Mouse (Mus musculus): ENCODE measurements around the gene Lonp2. TPM values are rescaled to one million over a fixed set of nuclear protein-coding genes. Genes with fewer than 3 reads are reported as not detected.
A peak's percentile ranks its signal among the peaks of the same experiment; 100 is the strongest.

Lonp2 gene
- 10 to 100 TPM; 40.6 to 42.0 TPM for total RNA-seq (2021)
- long read RNA-seq, experiment 1, transcript Lonp2-203 (13 exons, 2,372 nt), result minor isoform, 5 of 47 reads
- long read RNA-seq, experiment 1, transcript Lonp2-201 (15 exons, 2,860 nt), result major isoform, 40 of 47 reads
- long read RNA-seq, experiment 1, partial matches to known transcripts, result 1 of 47 reads
- long read RNA-seq, experiment 1, other reads (novel, unspliced or antisense), result 1 of 47 reads
- long read RNA-seq, experiment 2, transcript Lonp2-201 (15 exons, 2,860 nt), result major isoform, 60 of 70 reads
- long read RNA-seq, experiment 2, partial matches to known transcripts, result 3 of 70 reads
- long read RNA-seq, experiment 2, other reads (novel, unspliced or antisense), result 3 of 70 reads

DNA sequence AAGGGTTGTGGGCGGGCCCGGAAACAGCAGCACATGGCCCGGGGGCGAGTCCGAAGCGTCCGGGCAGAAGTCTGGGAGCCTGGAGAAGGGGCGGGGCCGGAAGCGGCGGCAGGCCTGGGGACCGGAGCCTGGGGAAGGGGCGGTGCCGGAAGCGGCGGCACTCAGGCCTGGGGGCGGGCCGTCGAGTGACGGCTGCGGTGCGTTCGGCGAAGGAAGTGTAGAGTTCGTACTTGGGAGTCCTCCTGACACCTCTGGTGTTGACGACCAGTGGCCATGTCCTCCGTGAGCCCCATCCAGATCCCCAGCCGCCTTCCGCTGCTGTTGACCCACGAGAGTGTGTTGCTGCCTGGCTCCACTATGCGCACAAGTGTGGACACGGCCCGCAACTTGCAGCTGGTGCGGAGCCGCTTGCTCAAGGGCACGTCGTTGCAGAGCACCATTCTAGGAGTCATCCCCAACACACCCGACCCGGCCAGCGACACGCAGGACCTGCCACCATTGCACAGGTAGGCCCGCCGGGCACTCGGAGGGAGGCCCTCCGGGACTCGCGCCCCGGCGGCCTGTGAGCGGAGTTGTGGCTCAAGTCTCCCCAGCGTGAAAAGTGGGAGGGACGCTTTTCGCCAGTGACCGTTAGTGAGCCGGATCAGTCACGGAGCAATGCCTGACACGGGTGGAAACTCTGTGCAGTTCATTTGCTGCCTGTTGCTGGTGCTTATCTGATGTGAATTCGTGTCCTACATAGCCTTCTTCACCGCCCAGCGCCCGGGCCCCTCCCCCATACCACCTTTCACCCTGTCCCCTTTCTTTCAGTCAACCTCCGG, at the start of gene Lonp2:
Gene Lonp2 (plus strand): TSS at position 133 of the 821 bp plus-strand sequence.
- peak; percentile 99 for DNase-seq
- intact Hi-C loops (cut with DNase I; ENCODE audit: low total_unique reads), result no loop called here

DNA sequence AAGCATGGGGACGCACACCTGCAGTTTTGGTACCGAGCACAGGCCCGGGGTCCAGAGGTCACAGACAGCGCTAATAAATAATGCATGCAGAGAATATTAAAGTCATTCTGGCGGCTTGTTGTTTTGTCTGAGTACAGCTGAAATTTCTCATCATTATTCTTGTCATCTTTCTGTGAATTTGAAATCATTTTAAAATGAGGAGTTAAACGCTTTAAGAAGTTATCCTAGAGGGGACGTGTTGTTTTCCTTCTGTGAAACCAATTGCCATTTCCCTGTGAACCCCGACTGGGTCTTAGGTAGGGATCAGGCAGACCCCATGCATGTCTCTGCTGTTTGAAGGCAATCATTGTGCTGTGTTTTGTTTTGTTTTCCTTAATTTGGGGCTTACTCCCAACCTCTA, 46.3 kb upstream of the Lonp2 start:
- intact Hi-C loops (cut with DNase I; ENCODE audit: low total_unique reads), result no loop called here

DNA sequence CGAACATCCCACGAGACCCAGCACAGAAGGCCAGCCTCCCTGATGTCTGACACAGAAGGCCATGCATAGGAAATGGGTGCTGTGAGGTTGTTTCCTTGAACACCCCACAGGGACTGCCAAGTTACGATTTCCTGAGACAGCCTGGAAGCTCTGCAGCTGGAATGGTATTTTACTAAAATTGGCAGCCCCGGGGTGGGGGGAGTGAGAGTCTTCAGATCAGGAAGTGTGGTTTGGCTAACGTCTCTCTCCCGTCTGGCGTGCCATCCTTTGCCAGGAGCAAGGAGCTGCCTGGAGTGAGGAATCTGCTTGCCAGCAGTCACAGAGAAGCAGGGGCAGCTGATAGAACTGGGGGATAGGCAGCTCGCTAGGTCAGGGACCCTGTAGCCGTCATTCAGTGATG, 45.8 kb upstream of the Lonp2 start:
- peak; percentile 32 for DNase-seq
- intact Hi-C loops (cut with DNase I; ENCODE audit: low total_unique reads), result no loop called here

More for the DNA sequence above, 46.3 kb upstream of the Lonp2 start:
- DNase-seq, result no peak

DNA sequence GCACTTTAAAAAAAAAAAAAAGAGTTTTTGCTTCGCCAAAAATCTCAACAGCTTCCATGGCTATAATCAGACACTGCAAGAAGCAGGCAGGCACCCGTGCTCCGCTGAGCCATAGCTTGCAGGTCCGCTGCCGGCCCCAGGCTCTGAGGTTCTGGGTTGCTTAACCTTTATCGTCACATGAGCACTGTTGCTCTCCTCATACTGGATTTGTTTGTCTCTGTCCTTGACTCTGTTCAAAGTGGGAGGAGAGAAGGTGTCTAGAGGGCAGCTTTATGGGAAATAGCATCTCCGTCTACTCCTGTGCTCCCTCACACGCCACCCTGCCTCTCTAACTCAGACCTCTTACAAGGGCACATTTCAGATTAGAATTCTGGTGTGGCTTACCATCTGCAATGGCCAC, 45.1 kb upstream of the Lonp2 start:
- intact Hi-C loops (cut with DNase I; ENCODE audit: low total_unique reads), result no loop called here
- no peak for DNase-seq

DNA sequence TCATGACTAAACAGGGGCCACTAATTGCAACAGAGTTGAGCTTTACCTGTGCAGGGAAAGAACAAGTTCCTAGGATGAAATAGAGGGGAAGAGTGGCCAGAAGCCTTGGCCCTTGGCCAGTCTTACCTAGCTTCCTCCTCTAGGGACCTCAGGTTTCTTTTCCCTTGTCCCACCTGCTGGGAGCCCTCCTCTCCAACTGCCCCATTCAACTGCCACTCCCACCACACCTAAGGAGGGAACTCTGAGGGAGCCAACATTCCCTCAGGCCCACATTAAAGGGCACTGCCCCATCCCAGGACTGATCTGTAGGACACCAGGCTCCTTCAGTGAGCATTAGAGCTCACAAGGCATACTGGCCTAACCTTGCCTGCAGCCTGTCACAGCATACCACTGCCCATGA, 43.4 kb upstream of the Lonp2 start, which contains the start of gene Abcc12:
Gene Abcc12 (minus strand): TSS at position 229 of the 400 bp plus-strand sequence.
- intact Hi-C loops (cut with DNase I; ENCODE audit: low total_unique reads), result no loop called here
- no peak for DNase-seq

DNA sequence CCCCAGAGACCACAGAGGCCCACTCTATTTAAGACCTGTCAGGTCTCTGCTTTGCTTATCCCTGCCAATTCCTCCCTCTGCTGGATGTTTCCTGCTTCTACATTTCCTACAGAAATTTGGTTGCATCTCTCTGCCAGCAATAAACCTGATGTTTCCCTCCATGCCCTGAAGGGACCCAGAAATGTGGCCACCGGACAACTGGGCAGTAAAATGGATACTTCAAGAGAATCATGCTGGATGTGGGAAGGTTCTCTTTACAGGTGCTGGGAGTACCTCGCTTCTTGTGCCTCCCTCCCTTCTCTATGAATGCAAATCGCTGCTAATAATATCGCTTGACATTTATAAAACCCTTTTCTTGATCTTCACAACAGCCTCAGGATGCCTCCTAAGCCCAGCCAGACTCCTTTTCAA, 41.9 kb upstream of the Lonp2 start:
- intact Hi-C loops (cut with DNase I; ENCODE audit: low total_unique reads), result no loop called here

DNA sequence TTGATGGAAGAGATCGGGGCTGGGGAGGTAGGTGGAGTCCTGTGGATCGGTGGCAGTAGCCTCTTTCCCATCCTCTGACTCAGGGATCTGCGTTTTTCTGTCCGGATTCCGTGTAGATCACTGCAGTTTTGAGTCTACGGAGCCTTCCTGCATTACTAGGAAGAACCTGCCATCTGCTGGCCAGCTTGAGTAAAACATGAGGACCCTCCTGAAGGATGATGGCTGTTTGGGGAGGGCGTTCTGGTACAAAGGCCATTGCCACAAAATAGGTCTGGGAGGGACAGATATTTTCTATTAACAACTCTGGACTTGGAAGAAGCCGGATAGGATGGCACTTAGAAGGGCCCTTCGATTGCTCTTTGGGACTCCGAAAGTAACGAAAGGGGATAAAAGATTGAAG, 38.7 kb upstream of the Lonp2 start:
- peak; percentile 79 for DNase-seq
- intact Hi-C loops (cut with DNase I; ENCODE audit: low total_unique reads), result loop anchor here (5.0 kb wide), 1 partner anchor 888 kb away; no protein-coding TSS in a partner anchor

More for the DNA sequence above, 41.9 kb upstream of the Lonp2 start:
- no peak for DNase-seq

DNA sequence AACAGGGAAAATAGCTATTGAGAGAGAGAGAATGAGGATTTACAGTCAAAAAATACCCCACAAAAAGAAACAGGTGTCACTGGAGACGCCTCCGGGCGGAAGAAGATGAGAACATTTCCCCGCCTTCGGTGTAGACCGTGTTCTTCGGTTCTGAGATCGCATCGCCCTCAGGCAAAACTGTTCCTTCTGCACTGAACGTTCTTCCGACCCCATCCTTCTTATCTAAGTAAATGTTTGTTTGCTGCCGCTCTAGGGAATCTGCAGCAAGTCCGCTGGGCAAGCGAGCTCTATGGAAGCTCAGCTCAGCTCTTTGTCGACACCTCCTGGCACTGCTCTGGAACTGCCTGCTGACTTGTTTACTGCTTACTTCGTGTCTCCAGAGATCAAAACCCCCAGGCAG, 38.3 kb upstream of the Lonp2 start:
- DNase-seq, result peak; percentile 75
- intact Hi-C loops (cut with DNase I; ENCODE audit: low total_unique reads), result loop anchor here (5.0 kb wide), 1 partner anchor 888 kb away; no protein-coding TSS in a partner anchor

DNA sequence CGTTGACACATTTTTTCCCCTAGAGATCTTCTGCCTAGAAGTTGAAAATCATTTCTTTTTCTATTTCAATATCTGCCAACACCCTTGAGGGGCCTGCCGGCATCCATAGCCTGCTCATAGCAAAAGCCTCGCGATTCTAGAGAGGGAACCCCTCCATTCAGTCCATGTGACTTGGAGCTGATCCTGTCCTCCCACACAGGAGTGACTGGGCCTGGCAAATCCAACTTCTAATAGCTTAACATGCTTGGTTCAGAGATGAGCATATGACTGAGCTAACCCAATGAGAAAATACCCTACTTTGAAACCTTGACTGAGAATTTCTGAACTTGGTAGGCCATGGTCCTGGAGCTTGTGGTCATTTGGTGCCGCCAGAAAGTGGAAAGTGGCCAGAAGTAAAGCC, 37.8 kb upstream of the Lonp2 start:
- peak; percentile 12 for DNase-seq
- intact Hi-C loops (cut with DNase I; ENCODE audit: low total_unique reads), result loop anchor here (5.0 kb wide), 1 partner anchor 889 kb away; no protein-coding TSS in a partner anchor

DNA sequence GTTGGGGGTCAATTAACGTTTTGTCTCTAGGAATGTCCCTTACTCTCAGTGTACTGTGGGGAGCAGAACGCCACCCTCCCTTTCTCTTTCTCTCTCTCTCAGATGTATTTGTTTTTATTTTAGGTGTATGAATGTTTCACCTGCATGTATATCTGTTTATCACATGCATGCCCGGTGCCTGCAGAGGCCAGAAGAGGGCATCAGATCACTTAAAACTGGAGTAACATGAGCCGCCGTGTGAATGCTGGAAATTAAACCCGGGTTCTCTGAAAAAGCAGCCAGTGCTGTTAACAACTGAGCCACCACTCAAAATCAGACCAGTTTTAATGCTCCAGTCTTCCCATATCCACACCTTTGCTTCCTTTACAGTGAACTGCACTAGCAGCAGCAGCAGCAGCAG, 37.2 kb upstream of the Lonp2 start:
- intact Hi-C loops (cut with DNase I; ENCODE audit: low total_unique reads), result loop anchor here (5.0 kb wide), 1 partner anchor 889 kb away; no protein-coding TSS in a partner anchor
- DNase-seq, result no peak

DNA sequence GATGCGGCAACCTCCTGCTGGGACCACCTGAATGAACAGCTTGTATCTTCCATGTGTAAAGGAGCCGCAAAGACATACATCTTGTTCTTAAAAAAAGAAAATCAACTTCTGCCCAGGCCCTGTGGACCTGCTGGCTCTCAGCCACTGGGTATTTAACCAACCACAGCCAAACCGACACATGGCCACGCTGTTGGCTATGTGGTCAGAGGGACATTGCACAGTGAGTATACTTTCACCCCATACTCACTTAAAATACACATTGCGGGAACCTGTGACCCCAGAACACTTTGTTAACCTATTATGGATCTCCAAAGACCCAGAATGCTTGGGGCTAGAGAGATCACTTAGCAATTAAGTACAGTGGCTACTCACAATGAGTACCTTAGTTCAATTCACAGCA, 35.5 kb upstream of the Lonp2 start:
- no peak for DNase-seq
- intact Hi-C loops (cut with DNase I; ENCODE audit: low total_unique reads), result loop anchor here (5.0 kb wide), 1 partner anchor 891 kb away; no protein-coding TSS in a partner anchor

DNA sequence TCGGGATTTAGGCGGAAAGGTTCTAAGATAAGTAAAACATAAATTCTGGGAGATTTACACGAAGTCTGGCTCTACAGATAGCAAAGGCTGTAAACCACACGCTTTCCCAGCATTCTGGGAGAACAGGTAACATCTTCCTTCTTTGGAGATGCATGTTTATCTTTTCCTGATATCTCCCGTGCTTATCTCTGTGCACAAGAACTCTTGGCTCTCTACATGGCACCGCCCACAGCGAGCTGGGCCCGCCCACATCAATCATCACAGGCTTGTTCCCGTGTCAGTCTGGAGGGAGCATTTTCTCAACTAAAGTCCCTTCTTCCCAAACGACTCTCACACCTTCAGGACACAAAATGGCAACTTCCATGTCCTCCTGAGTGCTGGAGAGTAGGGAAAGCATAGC, 30.7 kb upstream of the Lonp2 start:
- intact Hi-C loops (cut with DNase I; ENCODE audit: low total_unique reads), result no loop called here

DNA sequence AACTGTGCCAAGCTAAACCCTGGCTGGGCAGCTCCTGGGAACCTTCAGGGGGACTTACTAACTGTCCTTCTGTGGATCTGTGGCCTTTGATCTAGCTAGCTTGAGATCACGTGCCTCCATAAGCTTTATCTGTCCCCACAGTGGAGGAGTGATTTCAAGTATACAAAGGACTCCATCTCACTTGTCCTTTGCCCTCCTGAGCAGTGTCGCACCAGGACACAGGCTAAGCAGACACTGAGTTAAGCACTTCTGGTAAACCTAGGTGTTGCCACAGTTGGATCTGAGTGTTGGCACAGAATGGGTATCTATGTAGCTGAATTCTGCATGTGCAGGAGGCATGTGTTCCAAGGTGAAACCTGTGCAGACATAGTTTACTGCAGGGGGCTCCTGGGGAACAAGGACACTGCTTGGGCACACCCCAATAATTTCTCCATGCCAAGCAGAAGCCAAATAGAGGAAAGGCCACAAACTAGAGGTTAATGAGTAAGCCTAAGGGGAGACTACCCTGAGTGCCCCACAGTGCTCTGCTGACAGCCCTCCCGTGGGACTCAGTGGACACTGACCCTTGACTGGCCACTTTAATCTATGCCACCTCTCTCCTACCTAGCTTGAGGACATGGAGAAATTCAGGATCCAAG, 29.6 kb upstream of the Lonp2 start:
- intact Hi-C loops (cut with DNase I; ENCODE audit: low total_unique reads), result no loop called here

More for the DNA sequence above, 30.7 kb upstream of the Lonp2 start:
- no peak for DNase-seq

DNA sequence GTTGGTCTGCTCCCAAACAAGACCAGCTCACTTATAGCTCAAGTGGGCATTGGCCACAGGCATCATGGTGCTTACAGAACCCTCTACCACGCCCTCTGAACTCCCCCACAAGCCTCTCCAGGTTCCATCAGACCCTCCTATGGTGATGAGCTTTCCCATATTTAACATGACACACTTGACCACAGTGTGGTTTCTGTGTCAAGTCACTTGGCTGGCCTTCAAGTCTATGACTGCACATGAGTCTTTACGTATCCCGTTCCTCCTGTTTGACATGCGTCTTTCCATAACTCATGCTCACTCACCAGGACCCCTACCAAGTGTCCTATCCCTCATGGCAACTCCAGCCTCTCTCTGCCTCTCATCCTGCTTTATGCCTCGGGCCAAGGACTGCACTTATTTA, 28.2 kb upstream of the Lonp2 start:
- intact Hi-C loops (cut with DNase I; ENCODE audit: low total_unique reads), result no loop called here
- DNase-seq, result no peak

More for the DNA sequence above, 29.6 kb upstream of the Lonp2 start:
- DNase-seq, result no peak

DNA sequence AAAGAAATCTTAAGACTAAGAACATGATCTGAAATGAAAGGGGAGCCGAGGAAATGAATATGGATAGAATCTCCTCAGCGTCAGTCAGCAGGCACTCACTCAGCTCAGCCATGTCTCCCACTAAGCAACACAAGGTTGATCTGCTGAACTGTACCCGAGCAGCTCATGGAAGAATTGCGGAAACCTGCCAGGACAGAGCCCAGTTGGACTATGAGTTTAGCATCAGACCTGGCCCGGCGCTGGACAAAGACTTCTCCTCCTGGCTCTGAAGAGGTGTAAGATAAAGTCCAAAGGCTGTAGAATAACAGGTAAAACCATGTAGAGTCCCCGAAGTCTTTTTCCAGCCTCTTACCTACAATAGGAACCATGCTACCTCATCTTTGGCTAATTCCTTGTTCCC, 26.2 kb upstream of the Lonp2 start:
- intact Hi-C loops (cut with DNase I; ENCODE audit: low total_unique reads), result no loop called here
- no peak for DNase-seq

DNA sequence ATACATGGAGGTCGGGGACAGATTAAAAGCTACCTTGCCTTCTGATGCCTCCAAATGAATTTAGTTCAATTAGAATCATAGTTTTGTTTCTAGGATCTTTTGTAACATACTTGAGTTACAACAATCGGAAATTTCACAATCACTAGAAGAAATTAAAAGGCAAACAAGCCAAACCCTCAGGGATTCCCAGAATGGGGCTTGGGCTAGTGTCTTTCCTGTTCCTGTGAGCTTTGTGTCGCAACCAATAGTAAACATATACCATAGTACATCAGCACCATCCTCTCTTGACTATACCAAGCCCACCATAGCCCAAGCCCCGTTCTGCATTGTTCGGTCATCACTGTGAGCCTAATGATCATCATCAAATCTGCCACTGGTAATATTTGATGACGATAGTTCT, 24.5 kb upstream of the Lonp2 start:
- no peak for DNase-seq
- intact Hi-C loops (cut with DNase I; ENCODE audit: low total_unique reads), result no loop called here

DNA sequence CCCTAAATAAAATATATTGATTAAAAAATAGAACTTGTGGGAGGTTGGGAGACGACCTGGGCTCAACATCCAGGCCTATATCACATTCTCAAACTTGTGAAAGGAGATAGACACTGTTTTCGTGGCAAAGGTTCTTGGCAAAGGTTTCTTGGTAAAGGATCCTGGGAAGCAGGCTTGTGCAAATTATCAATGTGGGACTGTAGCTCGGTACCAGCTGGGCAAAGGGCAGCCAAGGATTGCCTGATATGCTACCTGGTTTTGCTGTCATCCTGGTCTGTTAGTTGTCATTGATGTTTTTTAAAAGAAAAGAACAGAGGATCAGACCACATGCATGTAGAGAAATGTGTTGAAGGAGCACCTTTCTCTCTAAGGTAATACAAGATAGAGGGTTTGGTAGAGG, 23.5 kb upstream of the Lonp2 start:
- intact Hi-C loops (cut with DNase I; ENCODE audit: low total_unique reads), result no loop called here
- no peak for DNase-seq

DNA sequence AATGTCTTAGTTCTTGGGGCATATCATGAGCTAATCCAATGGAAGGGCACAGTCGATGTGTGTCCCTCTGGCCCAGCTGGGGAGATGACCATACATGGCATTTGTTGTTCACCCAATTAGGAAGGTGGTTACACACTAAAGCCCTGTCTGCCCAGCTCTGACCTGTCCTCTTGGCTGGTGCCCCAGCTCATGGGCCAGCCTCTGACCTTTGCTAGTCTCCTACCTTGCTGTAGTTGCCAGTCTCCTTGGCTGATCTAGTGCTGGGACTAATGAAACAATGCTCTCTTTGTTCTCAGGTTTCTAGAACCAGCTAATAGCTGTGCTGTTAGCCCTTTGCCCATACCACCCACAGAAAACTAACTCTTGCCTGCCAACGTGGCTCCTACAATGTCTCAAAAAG, 20.7 kb upstream of the Lonp2 start:
- no peak for DNase-seq
- intact Hi-C loops (cut with DNase I; ENCODE audit: low total_unique reads), result no loop called here

DNA sequence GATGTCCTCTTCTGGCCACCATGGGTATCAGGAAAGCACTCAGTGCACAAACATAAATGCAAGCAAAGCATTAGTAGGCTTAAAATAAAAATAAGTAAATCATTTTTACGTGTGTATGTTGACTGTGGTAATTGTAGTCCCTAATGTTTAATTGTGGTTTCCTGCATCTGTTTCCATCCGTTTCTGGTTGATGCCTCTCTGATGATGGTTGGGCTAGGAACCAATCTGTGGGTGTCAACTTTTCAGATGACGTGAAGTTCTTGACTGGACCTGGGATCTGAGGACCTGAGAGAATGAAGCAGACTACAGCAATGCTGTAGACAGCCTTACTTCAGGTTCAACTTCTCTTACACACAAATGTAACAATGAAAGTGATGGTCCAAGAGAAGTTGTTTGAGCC, 19.2 kb upstream of the Lonp2 start:
- DNase-seq, result no peak
- intact Hi-C loops (cut with DNase I; ENCODE audit: low total_unique reads), result no loop called here

DNA sequence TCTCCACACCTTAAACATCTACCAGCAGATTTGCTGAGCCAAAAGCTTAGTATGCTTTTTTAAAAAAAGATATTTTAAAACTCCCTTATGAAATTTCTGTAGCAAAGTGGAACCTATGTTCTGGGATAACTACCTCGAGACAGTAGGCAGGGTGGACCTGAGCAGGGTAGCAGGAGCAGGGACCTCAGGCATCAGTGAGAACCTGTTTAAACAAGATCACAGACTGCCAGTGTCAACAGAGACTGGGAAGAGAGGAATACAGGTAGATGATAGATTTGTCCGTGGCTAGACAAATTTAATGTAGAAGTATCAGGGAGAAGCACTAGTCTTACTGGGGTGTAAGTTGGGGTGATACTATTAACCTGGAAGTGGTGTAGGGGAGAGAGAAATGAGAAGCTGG, 10.0 kb upstream of the Lonp2 start:
- intact Hi-C loops (cut with DNase I; ENCODE audit: low total_unique reads), result no loop called here
- DNase-seq, result no peak
